Mouse (Mus musculus) G1E-ER4 (cell line): ENCODE measurements around the gene Agtr2. TPM values are rescaled to one million over a fixed set of nuclear protein-coding genes. Genes with fewer than 3 reads are reported as not detected.

Experiments
- GATA1 ChIP-seq: IDR thresholded peaks from one replicate; pipeline ENCODE4 v1.8.0; 2012; ENCODE audit warnings: low read length, inconsistent platforms
- polyA plus RNA-seq: library from polyadenylated mRNA; stranded (reverse); fragments of >175 nt; gene quantifications from 2 replicates; pipeline ENCODE4 v1.2.3, GENCODE M21; 2012

Agtr2 gene
- not detected in 2 replicates for polyA plus RNA-seq

- TF ChIP-seq GATA1 = no peak
Measured at GRCm38 (mm10) chrX:21484414-21484813, at the start of gene Agtr2. Gene Agtr2 (plus strand): TSS chrX:21484544.

- TF ChIP-seq GATA1 = no peak
Measured at GRCm38 (mm10) chrX:21452519-21452918, 31.8 kb upstream of the Agtr2 start.

- no peak for TF ChIP-seq GATA1
Measured at GRCm38 (mm10) chrX:21488111-21488510, 3.8 kb downstream of the Agtr2 start.

GRCm38 (mm10) chrX:21500242-21500641, 15.9 kb downstream of the Agtr2 start:
- TF ChIP-seq GATA1 = no peak

- TF ChIP-seq GATA1 = no peak
Measured at GRCm38 (mm10) chrX:21522590-21522989, 38.2 kb downstream of the Agtr2 start.

Other genes with a start within 250 kb of the Agtr2 start
- not detected in 2 replicates for gene Slc6a14, start 230.4 kb downstream of the Agtr2 start, polyA plus RNA-seq